Mouse (Mus musculus): ENCODE results near the gene Gm17482.

The Gm17482 gene

GRCm38 (mm10) chr6:115245500-115246058 is 18.4 kb downstream of the Gm17482 start:
- no peak for DNase-seq (ENCODE audit: low read depth, low spot score)

GRCm38 (mm10) chr6:115251531-115251985 is 24.4 kb downstream of the Gm17482 start:
- no peak for DNase-seq (ENCODE audit: low read depth, low spot score)

GRCm38 (mm10) chr6:115252099-115252873 is 25.1 kb downstream of the Gm17482 start, which contains the start of gene Timp4:
Gene Timp4, minus strand, starts transcription at chr6:115252205.
- no peak for DNase-seq (ENCODE audit: low read depth, low spot score)

- DNase-seq (ENCODE audit: low read depth, low spot score): no peak
Observed at GRCm38 (mm10) chr6:115255171-115255570, 28.0 kb downstream of the Gm17482 start.

- DNase-seq (ENCODE audit: low read depth, low spot score): no peak
Observed at GRCm38 (mm10) chr6:115260507-115260906, 33.4 kb downstream of the Gm17482 start.

GRCm38 (mm10) chr6:115266791-115267190 is 39.6 kb downstream of the Gm17482 start:
- DNase-seq (ENCODE audit: low read depth, low spot score): no peak

GRCm38 (mm10) chr6:115267916-115268315 is 40.8 kb downstream of the Gm17482 start:
- DNase-seq (ENCODE audit: low read depth, low spot score): no peak

GRCm38 (mm10) chr6:115268551-115269385 is 41.6 kb downstream of the Gm17482 start:
- no peak for DNase-seq (ENCODE audit: low read depth, low spot score)

- DNase-seq (ENCODE audit: low read depth, low spot score): no peak
Observed at GRCm38 (mm10) chr6:115269561-115269960, 42.4 kb downstream of the Gm17482 start.

GRCm38 (mm10) chr6:115270085-115270484 is 42.9 kb downstream of the Gm17482 start:
- no peak for DNase-seq (ENCODE audit: low read depth, low spot score)

GRCm38 (mm10) chr6:115271326-115271725 is 44.2 kb downstream of the Gm17482 start:
- DNase-seq (ENCODE audit: low read depth, low spot score): no peak

- no peak for DNase-seq (ENCODE audit: low read depth, low spot score)
Observed at GRCm38 (mm10) chr6:115271866-115272271, 44.7 kb downstream of the Gm17482 start.

- DNase-seq (ENCODE audit: low read depth, low spot score): no peak
Observed at GRCm38 (mm10) chr6:115273346-115273745, 46.2 kb downstream of the Gm17482 start.

GRCm38 (mm10) chr6:115274705-115275104 is 47.6 kb downstream of the Gm17482 start:
- no peak for DNase-seq (ENCODE audit: low read depth, low spot score)

- no peak for DNase-seq (ENCODE audit: low read depth, low spot score)
Observed at GRCm38 (mm10) chr6:115275116-115275815, 48.1 kb downstream of the Gm17482 start.

- DNase-seq (ENCODE audit: low read depth, low spot score): no peak
Observed at GRCm38 (mm10) chr6:115278086-115278485, 50.9 kb downstream of the Gm17482 start.

- DNase-seq (ENCODE audit: low read depth, low spot score): no peak
Observed at GRCm38 (mm10) chr6:115279639-115280038, 52.5 kb downstream of the Gm17482 start.

- DNase-seq (ENCODE audit: low read depth, low spot score): no peak
Observed at GRCm38 (mm10) chr6:115284153-115284552, 57.0 kb downstream of the Gm17482 start.

GRCm38 (mm10) chr6:115286441-115286840 is 59.3 kb downstream of the Gm17482 start:
- no peak for DNase-seq (ENCODE audit: low read depth, low spot score)

GRCm38 (mm10) chr6:115288223-115288622 is 61.1 kb downstream of the Gm17482 start:
- DNase-seq (ENCODE audit: low read depth, low spot score): no peak

GRCm38 (mm10) chr6:115290561-115290960 is 63.4 kb downstream of the Gm17482 start:
- no peak for DNase-seq (ENCODE audit: low read depth, low spot score)

GRCm38 (mm10) chr6:115291068-115291467 is 63.9 kb downstream of the Gm17482 start:
- no peak for DNase-seq (ENCODE audit: low read depth, low spot score)
